Mouse (Mus musculus) lung, postnatal 0 days (tissue): ENCODE measurements around the gene Zrsr2. TPM values are rescaled to one million over a fixed set of nuclear protein-coding genes. Genes with fewer than 3 reads are reported as not detected.

Source experiments
- ATAC-seq: fragments of 200-750 bp; cut with Nextera tagmentation; 2 replicates; pipeline ENCODE4 v1.8.0; 2017; ENCODE audit warnings: moderate library complexity
- DNase-seq: peaks from one replicate; pipeline ENCODE4 v3.0.0-alpha.2; 2016; ENCODE audit warnings: low spot score
- H3K27ac ChIP-seq: fragments of 300-500 bp; sonication (generic); 2 replicates; pipeline ENCODE4 v1.5.1; 2014; ENCODE audit warnings: antibody characterized with exemption, mild to moderate bottlenecking, low read length, mixed read lengths
- H3K27me3 ChIP-seq: fragments of 300-500 bp; sonication (generic); replicated peaks from 2 replicates; pipeline ENCODE4 v1.6.1; 2014; ENCODE audit warnings: low read length, mixed read lengths; ENCODE audit not compliant: insufficient read depth
- H3K36me3 ChIP-seq: fragments of 300-500 bp; sonication (generic); 2 replicates; pipeline ENCODE4 v1.6.1; 2014; ENCODE audit warnings: low read length, mixed read lengths; ENCODE audit not compliant: insufficient read depth
- H3K4me1 ChIP-seq: fragments of 300-500 bp; sonication (generic); 2 replicates; pipeline ENCODE4 v1.6.1; 2014; ENCODE audit warnings: antibody characterized with exemption, low read depth, low read length, mixed read lengths; ENCODE audit not compliant: insufficient read depth
- H3K4me2 ChIP-seq: fragments of 300-500 bp; sonication (generic); replicated peaks from 2 replicates; pipeline ENCODE4 v1.6.1; 2014; ENCODE audit warnings: low read depth, mild to moderate bottlenecking, low read length, moderate library complexity, mixed read lengths
- H3K4me3 ChIP-seq: fragments of 300-500 bp; sonication (generic); 2 replicates; pipeline ENCODE4 v1.5.1; 2014; ENCODE audit warnings: low read depth, low read length
- H3K9ac ChIP-seq: fragments of 300-500 bp; sonication (generic); replicated peaks from 2 replicates; pipeline ENCODE4 v1.6.1; 2014; ENCODE audit warnings: low read depth, mild to moderate bottlenecking
- H3K9me3 ChIP-seq: fragments of 300-500 bp; sonication (generic); 2 replicates; pipeline ENCODE4 v1.6.1; 2016; ENCODE audit warnings: low read length, mixed read lengths
- CTCF ChIP-seq: IDR thresholded peaks from 2 replicates; pipeline ENCODE4 v1.5.1; 2016; ENCODE audit warnings: antibody characterized with exemption, mild to moderate bottlenecking
- EP300 ChIP-seq: IDR thresholded peaks from 2 replicates; pipeline ENCODE4 v1.6.1; 2016; ENCODE audit warnings: antibody characterized with exemption, mild to moderate bottlenecking, control low read depth
- WGBS: fragments of 180-500 bp; shearing (Covaris S2); extraction: QIAGEN DNeasy Blood & Tissue Kit; methylation state at CpG from one replicate; pipeline ENCODE4 v1.1.7; 2014; 5-methylcytosine and 5-hydroxymethylcytosine counted together
- polyA plus RNA-seq: library from polyadenylated mRNA; unstranded; fragments of >200 nt; fragmentation: Nextera tagmentation; extraction: Ambion mirVana; gene quantifications from 2 replicates; pipeline ENCODE4 v1.2.1, GENCODE M21; 2015

The Zrsr2 gene
- polyA plus RNA-seq, 1 experiment from 2014 or later, result 32.8 TPM

DNA sequence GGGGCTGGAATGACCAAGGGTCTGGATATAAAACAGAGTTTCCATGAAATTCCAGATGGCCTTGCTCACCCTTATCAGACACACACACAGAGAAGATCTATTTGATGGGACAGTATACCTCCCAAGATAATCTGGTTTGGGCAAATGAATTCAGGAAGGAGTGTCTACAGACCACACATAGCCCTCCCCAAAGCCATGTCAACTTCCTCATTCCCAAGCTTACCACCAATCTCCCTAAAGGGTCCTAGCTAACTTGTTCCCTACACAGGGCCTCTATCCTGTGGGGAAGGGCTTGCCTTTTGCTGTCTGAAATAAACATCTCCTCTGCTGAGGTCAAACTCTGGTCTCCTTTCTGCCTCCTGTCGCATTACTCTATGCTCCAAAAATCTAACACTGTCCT, 22.6 kb upstream of the Zrsr2 start:
- DNase-seq (no peak), ATAC-seq (no peak)
- no peak overlapping the region for H3K4me2 ChIP-seq
- no peaks in the 10 kb centered on the region for H3K4me1 ChIP-seq
- TF ChIP-seq EP300 (no peak), CTCF (no peak)
- no peak overlapping the region for H3K27ac ChIP-seq
- WGBS, result 94% methylated on average over 1 of the region's 1 CpGs
- H3K27me3 ChIP-seq, result no peaks in the 10 kb centered on the region
- H3K36me3 ChIP-seq, result no peaks in the 10 kb centered on the region
- H3K4me3 ChIP-seq, result no peak overlapping the region
- H3K9ac ChIP-seq, result no peak overlapping the region
- H3K9me3 ChIP-seq, result no peaks in the 10 kb centered on the region

DNA sequence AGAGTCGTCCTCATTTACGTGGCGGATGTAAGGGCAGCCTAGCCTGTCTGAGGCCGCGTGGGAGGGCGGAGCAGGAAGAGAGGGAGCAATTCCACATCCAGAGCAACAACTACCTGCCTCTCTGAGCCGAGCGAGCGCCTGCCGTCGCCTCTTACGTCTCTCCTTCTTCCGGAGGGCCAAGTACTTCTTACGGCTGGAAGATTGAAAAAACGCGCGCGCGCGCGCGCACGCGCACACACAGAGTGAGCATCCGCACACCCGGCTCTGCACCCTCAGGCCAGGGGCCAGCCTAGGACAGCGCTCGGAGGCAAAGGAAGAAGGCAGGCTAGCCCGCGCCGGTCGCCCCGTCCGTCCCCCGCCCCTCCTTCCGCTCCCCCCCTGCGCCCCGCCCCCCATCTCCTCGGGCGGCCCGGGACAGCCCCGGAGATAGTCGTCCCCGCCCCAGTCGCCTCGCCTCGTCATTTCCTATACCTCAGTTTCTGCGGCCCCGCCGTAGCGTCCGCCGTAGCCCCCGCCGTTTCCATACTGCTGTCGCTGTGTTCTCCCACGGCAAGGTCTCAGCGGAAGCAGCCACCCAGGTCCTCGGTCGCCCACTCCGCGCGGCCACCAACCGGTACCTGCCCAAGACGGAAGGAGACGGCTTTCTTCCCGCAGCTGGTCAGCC, 526 bp downstream of the Zrsr2 start:
- Histone ChIP-seq H3K9ac (peak overlapping the region; percentile 69; the same call in 1 of the 2 replicates), H3K9me3 (no peaks in the 10 kb centered on the region), H3K36me3 (no peaks in the 10 kb centered on the region), H3K27ac (peak overlapping the region; percentile 96), H3K27me3 (no peaks in the 10 kb centered on the region), H3K4me2 (peak overlapping the region; percentile 49), H3K4me1 (no peaks in the 10 kb centered on the region), H3K4me3 (peak overlapping the region; percentile 60)
- ATAC-seq, result peak; percentile 93
- DNase-seq, result peak; percentile 76
- 16% methylated on average over 33 of the region's 67 CpGs for WGBS
- TF ChIP-seq CTCF (no peak), EP300 (no peak)

DNA sequence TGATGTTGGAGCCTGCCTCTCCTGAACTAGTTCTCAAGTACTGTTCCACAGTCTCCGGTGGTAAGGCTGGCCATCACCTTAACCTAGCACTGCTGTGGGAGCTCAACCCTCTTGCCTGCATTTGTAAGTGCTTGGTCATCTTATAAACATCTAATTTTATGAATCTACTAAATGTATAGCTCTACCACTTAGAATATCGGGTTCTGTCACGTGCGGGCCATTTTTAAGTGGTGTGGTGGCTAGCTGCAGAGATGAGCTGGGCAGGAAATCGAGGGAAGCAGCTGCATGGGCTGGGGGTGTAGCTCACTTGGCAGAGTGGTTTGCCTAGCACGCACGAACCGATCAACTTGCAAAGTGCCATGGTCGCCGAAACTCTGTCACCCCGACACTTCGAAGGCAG, 1.1 kb downstream of the Zrsr2 start:
- peak; percentile 11 for DNase-seq
- H3K27me3 ChIP-seq, result no peaks in the 10 kb centered on the region
- 29% methylated on average over 12 of the region's 12 CpGs for WGBS

DNA sequence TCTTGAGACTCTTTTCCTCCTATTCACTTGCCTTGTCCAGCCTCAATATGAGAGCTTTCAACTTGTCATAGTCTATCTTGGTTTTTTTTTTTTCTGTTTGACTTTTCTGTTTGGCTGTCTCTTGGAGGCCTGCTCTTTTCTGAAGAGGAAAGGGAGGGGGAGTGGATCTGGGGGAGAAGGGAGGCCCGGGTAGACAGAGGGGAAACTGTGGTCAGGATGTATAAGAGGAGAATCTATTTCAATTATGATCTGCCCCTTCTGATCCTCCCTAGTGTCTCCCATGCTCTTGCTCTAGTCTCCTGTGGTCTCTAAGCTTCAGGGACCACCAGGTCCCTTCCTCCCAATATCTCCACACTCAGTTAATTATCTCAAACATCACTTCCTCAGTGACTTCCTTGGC, 6.8 kb downstream of the Zrsr2 start:
- DNase-seq, result no peak
- no CpG with 5 or more reads among the region's 1 CpGs for WGBS
- Histone ChIP-seq H3K4me2 (no peak overlapping the region), H3K4me1 (no peaks in the 10 kb centered on the region), H3K27ac (no peak overlapping the region), H3K9me3 (no peaks in the 10 kb centered on the region), H3K27me3 (no peaks in the 10 kb centered on the region), H3K36me3 (no peaks in the 10 kb centered on the region), H3K9ac (no peak overlapping the region), H3K4me3 (no peak overlapping the region)
- TF ChIP-seq CTCF, result no peak
- TF ChIP-seq EP300, result no peak
- no peak for ATAC-seq

More for the DNA sequence above, 1.1 kb downstream of the Zrsr2 start:
- Histone ChIP-seq H3K36me3 (no peaks in the 10 kb centered on the region), H3K4me3 (peak overlapping the region; percentile 60), H3K27ac (no peak overlapping the region; the same call in 1 of the 2 replicates), H3K9me3 (no peaks in the 10 kb centered on the region), H3K4me2 (peak overlapping the region; percentile 49), H3K9ac (no peak overlapping the region), H3K4me1 (no peaks in the 10 kb centered on the region)
- TF ChIP-seq CTCF (no peak), EP300 (no peak)
- ATAC-seq, result no peak

DNA sequence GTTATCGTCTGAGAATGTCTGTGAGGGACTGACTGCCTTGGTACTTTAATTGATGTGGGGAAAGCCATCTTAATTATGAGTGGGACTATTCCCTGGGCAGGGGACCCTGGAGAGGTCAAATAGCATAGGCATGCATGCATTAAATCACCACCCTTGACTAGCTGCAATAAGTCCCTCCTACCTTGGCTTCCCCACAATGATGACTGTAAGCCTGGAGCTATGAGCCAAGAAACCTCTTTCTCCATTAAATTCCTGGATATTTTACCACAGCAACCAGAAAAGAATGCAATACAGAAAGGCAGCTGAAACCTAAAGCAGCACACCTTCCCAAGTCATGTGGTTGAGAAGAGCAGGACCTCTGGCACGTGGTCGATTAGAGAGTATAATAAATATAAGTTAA, 14.1 kb downstream of the Zrsr2 start:
- H3K36me3 ChIP-seq, result no peaks in the 10 kb centered on the region
- no peaks in the 10 kb centered on the region for H3K9me3 ChIP-seq
- ATAC-seq, result no peak
- no peak overlapping the region for H3K27ac ChIP-seq
- H3K9ac ChIP-seq, result no peak overlapping the region
- DNase-seq, result peak; percentile 5
- no peak overlapping the region for H3K4me3 ChIP-seq
- H3K4me2 ChIP-seq, result no peak overlapping the region
- 89% methylated on average over 3 of the region's 3 CpGs for WGBS
- no peaks in the 10 kb centered on the region for H3K4me1 ChIP-seq
- TF ChIP-seq CTCF (no peak), EP300 (no peak)
- H3K27me3 ChIP-seq, result no peaks in the 10 kb centered on the region

DNA sequence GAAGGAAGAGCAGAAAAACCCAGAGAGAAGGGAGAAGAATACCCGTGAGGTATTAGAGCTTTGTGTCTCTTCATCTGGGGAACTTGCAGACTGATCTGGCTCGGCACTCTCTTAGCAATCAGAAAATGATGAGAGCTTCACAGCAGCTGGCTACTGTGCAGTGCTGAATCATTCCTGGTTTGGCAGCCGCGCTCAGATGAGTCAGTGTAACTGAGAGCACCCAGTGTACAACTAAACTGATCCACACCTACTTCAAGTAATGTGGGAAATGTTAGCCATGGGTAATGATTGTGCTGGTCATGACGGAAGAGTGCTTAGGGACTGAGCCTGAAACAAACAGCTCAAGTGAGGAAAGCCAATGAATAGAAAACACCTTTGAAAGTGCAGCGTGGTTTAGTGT, 19.9 kb downstream of the Zrsr2 start:
- H3K9ac ChIP-seq, result no peak overlapping the region
- no peaks in the 10 kb centered on the region for H3K4me1 ChIP-seq
- H3K4me2 ChIP-seq, result no peak overlapping the region
- H3K27me3 ChIP-seq, result no peaks in the 10 kb centered on the region
- H3K27ac ChIP-seq, result no peak overlapping the region
- no peak overlapping the region for H3K4me3 ChIP-seq
- DNase-seq, result no peak
- no peaks in the 10 kb centered on the region for H3K36me3 ChIP-seq
- 86% methylated on average over 6 of the region's 6 CpGs for WGBS
- H3K9me3 ChIP-seq, result no peaks in the 10 kb centered on the region
- TF ChIP-seq CTCF (no peak), EP300 (no peak)
- ATAC-seq, result no peak
